In genomic region chr8:54723976-54724667, GRCm38 (mm10) we compare ENCODE assay signal across 7 mouse cellular contexts.
DNase-seq lines count a peak whose midpoint lies in the region; ATAC-seq lines count a peak whose summit lies in the region.

No protein-coding gene starts in this region.

- H3K4me1 ChIP-seq in heart, embryonic 12.5 days (replicated peaks), result no peaks in the 10 kb centered on the region
- H3K4me1 ChIP-seq in kidney, embryonic 14.5 days (ENCODE audit: control insufficient read depth, insufficient read depth, low read length), result no peaks in the 10 kb centered on the region
- H3K4me1 ChIP-seq in limb, embryonic 13.5 days, result no peaks in the 10 kb centered on the region
- H3K4me1 ChIP-seq in midbrain, embryonic 14.5 days (ENCODE audit: control insufficient read depth, insufficient read depth, low read length), result peaks cover 7% of the 10 kb centered on the region; the same call in 1 of the 2 replicates

- H3K9me3 ChIP-seq in heart, embryonic 12.5 days (replicated peaks), result no peaks in the 10 kb centered on the region
- H3K9me3 ChIP-seq in kidney, embryonic 14.5 days (ENCODE audit: control insufficient read depth, low read length), result no peaks in the 10 kb centered on the region
- no peaks in the 10 kb centered on the region for H3K9me3 ChIP-seq in limb, embryonic 13.5 days
- no peaks in the 10 kb centered on the region for H3K9me3 ChIP-seq in midbrain, embryonic 14.5 days (ENCODE audit: control insufficient read depth, low read length)

- peak overlapping the region; percentile 45 for H3K4me3 ChIP-seq in heart, embryonic 12.5 days
- H3K4me3 ChIP-seq in kidney, embryonic 14.5 days (ENCODE audit: low read length), result peak overlapping the region; percentile 38
- H3K4me3 ChIP-seq in limb, embryonic 13.5 days, result peak overlapping the region; percentile 41
- H3K4me3 ChIP-seq in midbrain, embryonic 14.5 days (replicated peaks; ENCODE audit: low read depth, low read length), result peak overlapping the region; percentile 56

- peak; percentile 98 for ATAC-seq in heart, embryonic 12.5 days (ENCODE audit: insufficient number of reproducible peaks, low FRiP score)
- ATAC-seq in kidney, embryonic 14.5 days (ENCODE audit: low FRiP score, low TSS enrichment), result peak; percentile 100
- ATAC-seq in limb, embryonic 13.5 days (ENCODE audit: low FRiP score, low read depth), result peak; percentile 100
- ATAC-seq in midbrain, embryonic 14.5 days (ENCODE audit: low FRiP score, low TSS enrichment), result peak; percentile 100

- H3K4me2 ChIP-seq in heart, embryonic 12.5 days, result peak overlapping the region; percentile 73
- H3K4me2 ChIP-seq in kidney, embryonic 14.5 days (replicated peaks; ENCODE audit: low read depth, low read length), result peak overlapping the region; percentile 59
- peak overlapping the region; percentile 67 for H3K4me2 ChIP-seq in limb, embryonic 13.5 days (replicated peaks)
- peak overlapping the region; percentile 64 for H3K4me2 ChIP-seq in midbrain, embryonic 14.5 days (ENCODE audit: low read length)

- DNase-seq in c-Kit-positive CD71-positive TER-119-negative erythroid progenitor cells, embryonic 14.5 days (ENCODE audit: low read depth), result peak; percentile 39
- DNase-seq in fibroblast of lung, adult 2 months (ENCODE audit: low read depth), result peak; percentile 47
- peak; percentile 96 for DNase-seq in midbrain, embryonic 14.5 days
- peak; percentile 52 to 60 for DNase-seq in spleen, postnatal 36 days (ENCODE audit: low spot score in 2 of 2)

- no peaks in the 10 kb centered on the region for H3K27me3 ChIP-seq in heart, embryonic 12.5 days (replicated peaks)
- H3K27me3 ChIP-seq in kidney, embryonic 14.5 days (ENCODE audit: control insufficient read depth, insufficient read depth, low read length), result no peaks in the 10 kb centered on the region
- H3K27me3 ChIP-seq in limb, embryonic 13.5 days, result no peaks in the 10 kb centered on the region
- H3K27me3 ChIP-seq in midbrain, embryonic 14.5 days (ENCODE audit: control insufficient read depth, insufficient read depth, low read length), result no peaks in the 10 kb centered on the region

- H3K27ac ChIP-seq in heart, embryonic 12.5 days (ENCODE audit: poor library complexity, severe bottlenecking), result no peak overlapping the region
- H3K27ac ChIP-seq in kidney, embryonic 14.5 days (ENCODE audit: low read depth, low read length), result no peak overlapping the region
- H3K27ac ChIP-seq in limb, embryonic 13.5 days, result no peak overlapping the region
- peak overlapping the region; percentile 65 for H3K27ac ChIP-seq in midbrain, embryonic 14.5 days (replicated peaks; ENCODE audit: low read depth, low read length)

- no peaks in the 10 kb centered on the region for H3K36me3 ChIP-seq in heart, embryonic 12.5 days
- H3K36me3 ChIP-seq in kidney, embryonic 14.5 days (ENCODE audit: control insufficient read depth, insufficient read depth, low read length), result no peaks in the 10 kb centered on the region
- no peaks in the 10 kb centered on the region for H3K36me3 ChIP-seq in limb, embryonic 13.5 days
- no peaks in the 10 kb centered on the region for H3K36me3 ChIP-seq in midbrain, embryonic 14.5 days (ENCODE audit: control insufficient read depth, insufficient read depth, low read length)

- 2% methylated on average over 23 of the region's 23 CpGs for WGBS in heart, embryonic 12.5 days
- 1% methylated on average over 23 of the region's 23 CpGs for WGBS in kidney, embryonic 14.5 days
- WGBS in limb, embryonic 13.5 days, result 2% methylated on average over 23 of the region's 23 CpGs
- WGBS in midbrain, embryonic 14.5 days, result 2% methylated on average over 23 of the region's 23 CpGs

- no peak overlapping the region for H3K9ac ChIP-seq in heart, embryonic 12.5 days
- no peak overlapping the region for H3K9ac ChIP-seq in kidney, embryonic 14.5 days (ENCODE audit: low read depth, low read length)
- H3K9ac ChIP-seq in limb, embryonic 13.5 days, result no peak overlapping the region
- peak overlapping the region; percentile 43 for H3K9ac ChIP-seq in midbrain, embryonic 14.5 days (replicated peaks; ENCODE audit: low read length)

Comparison
In these comparisons a context has a peak if more than half of its experiments do, and no peak if none do; other contexts are left out.
1. DNase-seq: peak in every context shown above with its lines; median percentile 96 in midbrain, embryonic 14.5 days; 56 in spleen, postnatal 36 days; 47 in fibroblast of lung, adult 2 months; 39 in c-Kit-positive CD71-positive TER-119-negative erythroid progenitor cells, embryonic 14.5 days.